Mouse (Mus musculus) limb, embryonic 13.5 days (tissue): ENCODE measurements around the gene Taok3. TPM values are rescaled to one million over a fixed set of nuclear protein-coding genes. Genes with fewer than 3 reads are reported as not detected.

Experiments
- ATAC-seq: fragments of 200-750 bp; cut with Nextera tagmentation; 2 replicates; pipeline ENCODE4 v1.8.0; 2017; ENCODE audit warnings: low read depth, moderate number of reproducible peaks, moderate TSS enrichment; ENCODE audit not compliant: low FRiP score
- H3K27ac ChIP-seq: fragments of 300-500 bp; sonication (generic); 2 replicates; pipeline ENCODE4 v1.5.1; 2015; ENCODE audit warnings: inconsistent platforms, mild to moderate bottlenecking, moderate library complexity
- H3K27me3 ChIP-seq: fragments of 300-500 bp; sonication (generic); 2 replicates; pipeline ENCODE4 v1.6.1; 2015; ENCODE audit warnings: mild to moderate bottlenecking, inconsistent platforms
- H3K36me3 ChIP-seq: fragments of 300-500 bp; sonication (generic); 2 replicates; pipeline ENCODE4 v1.6.1; 2015; ENCODE audit warnings: inconsistent platforms, mild to moderate bottlenecking, moderate library complexity
- H3K4me1 ChIP-seq: fragments of 300-500 bp; sonication (generic); 2 replicates; pipeline ENCODE4 v1.6.1; 2015; ENCODE audit warnings: inconsistent platforms
- H3K4me2 ChIP-seq: fragments of 300-500 bp; sonication (generic); replicated peaks from 2 replicates; pipeline ENCODE4 v1.6.1; 2015; ENCODE audit warnings: inconsistent platforms, mild to moderate bottlenecking, moderate library complexity
- H3K4me3 ChIP-seq: fragments of 300-500 bp; sonication (generic); 2 replicates; pipeline ENCODE4 v1.5.1; 2015; ENCODE audit warnings: moderate library complexity, mild to moderate bottlenecking, inconsistent platforms
- H3K9ac ChIP-seq: fragments of 300-500 bp; sonication (generic); 2 replicates; pipeline ENCODE4 v1.6.1; 2015; ENCODE audit warnings: mild to moderate bottlenecking, inconsistent platforms
- H3K9me3 ChIP-seq: fragments of 300-500 bp; sonication (generic); 2 replicates; pipeline ENCODE4 v1.6.1; 2016; ENCODE audit warnings: inconsistent platforms
- WGBS: fragments of 180-500 bp; shearing (Covaris S2); methylation state at CpG from one replicate; pipeline ENCODE4 v1.1.7; 2015; 5-methylcytosine and 5-hydroxymethylcytosine counted together
- polyA plus RNA-seq: library from polyadenylated mRNA; unstranded; fragments of >200 nt; fragmentation: Nextera tagmentation; extraction: Ambion mirVana; gene quantifications from 2 replicates; pipeline ENCODE4 v1.2.1, GENCODE M21; 2015

Taok3 gene
- polyA plus RNA-seq, 1 experiment from 2014 or later, result 11.9 TPM

DNA sequence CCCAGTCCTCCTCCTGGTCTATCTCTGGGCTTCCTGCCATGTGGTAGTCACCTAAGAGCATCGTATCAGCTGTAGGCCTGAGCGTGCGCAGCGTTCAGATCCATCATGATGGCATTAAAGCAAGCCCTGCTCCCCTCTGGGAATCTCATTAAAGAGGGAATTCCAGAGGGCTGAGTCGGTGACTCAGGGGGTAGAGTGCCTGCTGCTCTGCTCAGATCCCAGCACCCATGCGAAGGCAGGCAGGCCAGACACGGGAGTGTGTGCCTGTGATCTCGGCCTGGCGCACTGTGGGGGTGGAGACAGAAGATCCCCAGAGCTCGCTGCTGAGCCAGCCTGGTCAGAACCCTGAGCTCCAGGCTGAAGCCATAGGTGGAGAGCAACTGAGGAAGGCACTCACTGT lies 128.4 kb downstream of the Taok3 start:
- Histone ChIP-seq H3K36me3 (peaks cover 11% of the 10 kb centered on the region), H3K27ac (no peak overlapping the region), H3K4me2 (no peak overlapping the region), H3K9ac (no peak overlapping the region), H3K9me3 (no peaks in the 10 kb centered on the region), H3K27me3 (peaks cover 2% of the 10 kb centered on the region), H3K4me1 (peaks cover 11% of the 10 kb centered on the region; the same call in 1 of the 2 replicates), H3K4me3 (no peak overlapping the region)
- WGBS, result 19% methylated on average over 10 of the region's 10 CpGs
- no peak for ATAC-seq

DNA sequence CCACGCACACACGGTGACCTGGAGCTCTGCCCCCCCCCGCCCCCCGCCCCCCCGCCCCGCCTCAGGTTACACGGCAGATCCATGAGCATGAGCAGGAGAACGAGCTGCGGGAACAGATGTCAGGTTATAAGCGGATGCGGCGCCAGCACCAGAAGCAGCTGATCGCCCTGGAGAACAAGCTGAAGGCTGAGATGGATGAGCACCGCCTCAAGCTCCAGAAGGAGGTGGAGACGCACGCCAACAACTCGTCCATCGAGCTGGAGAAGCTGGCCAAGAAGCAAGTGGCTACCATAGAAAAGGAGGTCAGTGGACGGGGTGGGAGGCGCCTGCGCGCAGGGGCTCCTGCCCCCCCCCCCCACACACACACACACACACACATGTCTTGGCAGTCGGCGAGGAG lies 130.9 kb downstream of the Taok3 start:
- no peak overlapping the region for H3K4me3 ChIP-seq
- no peak for ATAC-seq
- peaks cover 13% of the 10 kb centered on the region for H3K36me3 ChIP-seq
- H3K4me2 ChIP-seq, result no peak overlapping the region
- peaks cover 11% of the 10 kb centered on the region; the same call in 1 of the 2 replicates for H3K4me1 ChIP-seq
- no peaks in the 10 kb centered on the region for H3K27me3 ChIP-seq
- no peaks in the 10 kb centered on the region for H3K9me3 ChIP-seq
- no peak overlapping the region for H3K9ac ChIP-seq
- no peak overlapping the region for H3K27ac ChIP-seq
- 52% methylated on average over 24 of the region's 24 CpGs for WGBS

DNA sequence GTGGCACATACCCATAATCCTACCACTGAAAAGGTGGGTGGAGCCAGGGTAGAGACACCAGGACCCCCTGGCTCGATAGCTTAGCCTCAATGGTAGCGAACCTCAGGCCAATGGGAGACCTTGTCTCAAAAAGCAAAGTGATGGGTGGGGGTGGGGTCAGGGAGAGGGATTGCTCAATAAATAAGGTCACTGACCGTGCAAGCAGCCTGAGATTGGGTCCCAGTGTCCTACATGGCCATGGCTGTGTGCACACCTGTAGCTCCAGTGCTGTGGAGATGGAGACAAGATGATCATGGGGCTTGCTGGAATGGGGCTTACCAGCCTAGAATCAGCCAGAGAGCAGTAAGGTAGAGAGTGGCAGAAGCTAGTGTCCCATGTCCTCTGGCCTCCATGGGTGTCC lies 131.8 kb downstream of the Taok3 start:
- no peak overlapping the region for H3K9ac ChIP-seq
- H3K9me3 ChIP-seq, result no peaks in the 10 kb centered on the region
- no peak overlapping the region for H3K4me3 ChIP-seq
- H3K4me1 ChIP-seq, result peaks cover 11% of the 10 kb centered on the region; the same call in 1 of the 2 replicates
- H3K27me3 ChIP-seq, result no peaks in the 10 kb centered on the region
- peaks cover 22% of the 10 kb centered on the region for H3K36me3 ChIP-seq
- no peak overlapping the region for H3K4me2 ChIP-seq
- H3K27ac ChIP-seq, result no peak overlapping the region
- no peak; the same call in 1 of the 2 replicates for ATAC-seq
- WGBS, result 84% methylated on average over 3 of the region's 3 CpGs

DNA sequence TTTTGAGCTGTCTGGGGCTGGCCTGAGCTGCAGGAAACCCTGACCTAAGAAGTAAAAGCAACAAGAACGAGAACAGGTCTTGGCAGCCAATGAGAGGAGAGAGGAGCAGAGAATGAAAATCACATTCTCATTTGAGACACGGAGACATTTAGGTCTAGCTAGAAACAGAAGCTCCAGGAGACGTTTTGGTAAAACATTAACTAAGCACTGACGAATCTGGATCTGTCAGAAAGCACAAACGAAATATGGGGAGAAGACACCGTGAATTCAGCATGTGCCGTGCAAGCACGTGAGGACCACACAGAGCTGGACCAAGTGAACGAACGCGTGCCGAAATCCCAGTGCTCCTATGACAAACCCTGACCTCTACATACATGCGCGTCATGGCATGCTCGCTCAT lies 138.3 kb downstream of the Taok3 start:
- H3K9ac ChIP-seq, result no peak overlapping the region
- no peak overlapping the region for H3K27ac ChIP-seq
- H3K4me1 ChIP-seq, result no peaks in the 10 kb centered on the region
- H3K9me3 ChIP-seq, result no peaks in the 10 kb centered on the region
- no peak overlapping the region for H3K4me2 ChIP-seq
- H3K36me3 ChIP-seq, result peaks cover 24% of the 10 kb centered on the region
- no peaks in the 10 kb centered on the region for H3K27me3 ChIP-seq
- H3K4me3 ChIP-seq, result no peak overlapping the region
- WGBS, result 90% methylated on average over 15 of the region's 15 CpGs
- no peak for ATAC-seq

DNA sequence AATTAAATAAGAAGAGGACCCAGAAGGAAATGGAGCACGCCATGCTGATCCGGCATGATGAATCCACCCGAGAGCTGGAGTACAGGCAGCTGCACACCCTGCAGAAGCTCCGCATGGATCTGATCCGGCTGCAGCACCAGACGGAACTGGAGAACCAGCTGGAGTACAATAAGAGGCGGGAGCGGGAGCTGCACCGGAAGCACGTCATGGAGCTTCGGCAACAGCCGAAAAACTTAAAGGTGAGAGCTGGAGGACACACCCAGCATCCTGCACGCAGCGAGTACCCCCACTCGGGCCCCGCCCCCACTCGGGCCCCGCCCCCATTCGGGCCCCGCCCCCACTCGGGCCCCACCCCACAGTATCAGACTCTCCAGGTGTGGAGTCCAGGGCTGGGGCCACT lies 143.6 kb downstream of the Taok3 start:
- Histone ChIP-seq H3K36me3 (peaks cover 14% of the 10 kb centered on the region), H3K4me1 (no peaks in the 10 kb centered on the region), H3K9ac (no peak overlapping the region), H3K27ac (no peak overlapping the region), H3K4me3 (no peak overlapping the region), H3K4me2 (no peak overlapping the region), H3K27me3 (no peaks in the 10 kb centered on the region), H3K9me3 (0 out of 2 replicates have a peak, but pooled peaks cover 6% of the 10 kb centered on the region)
- WGBS, result 80% methylated on average over 21 of the region's 21 CpGs
- ATAC-seq, result no peak

DNA sequence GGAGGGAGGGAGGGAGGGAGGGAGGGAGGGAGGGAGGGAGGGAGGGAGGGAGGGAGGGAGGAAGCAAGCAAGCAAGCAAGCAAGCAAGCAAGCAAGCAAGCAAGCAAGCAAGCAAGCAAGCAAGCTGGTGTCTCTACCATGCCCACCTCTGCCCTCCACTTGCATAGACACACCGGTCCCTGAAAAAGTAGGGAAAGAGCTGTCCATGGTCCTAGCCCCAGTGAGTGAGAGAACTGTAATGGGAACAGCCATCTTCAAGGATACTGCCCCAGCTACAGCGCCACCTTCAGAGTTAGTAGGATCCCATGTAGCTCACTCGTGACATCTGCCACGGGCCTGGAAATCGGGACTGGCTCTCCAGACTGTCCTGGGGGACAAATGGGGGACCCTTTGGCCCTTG lies 144.8 kb downstream of the Taok3 start:
- ATAC-seq, result no peak
- Histone ChIP-seq H3K4me3 (no peak overlapping the region), H3K4me2 (no peak overlapping the region), H3K27ac (no peak overlapping the region), H3K36me3 (peaks cover 8% of the 10 kb centered on the region), H3K27me3 (no peaks in the 10 kb centered on the region), H3K9me3 (0 out of 2 replicates have a peak, but pooled peaks cover 6% of the 10 kb centered on the region), H3K4me1 (no peaks in the 10 kb centered on the region), H3K9ac (no peak overlapping the region)
- 41% methylated on average over 5 of the region's 5 CpGs for WGBS

DNA sequence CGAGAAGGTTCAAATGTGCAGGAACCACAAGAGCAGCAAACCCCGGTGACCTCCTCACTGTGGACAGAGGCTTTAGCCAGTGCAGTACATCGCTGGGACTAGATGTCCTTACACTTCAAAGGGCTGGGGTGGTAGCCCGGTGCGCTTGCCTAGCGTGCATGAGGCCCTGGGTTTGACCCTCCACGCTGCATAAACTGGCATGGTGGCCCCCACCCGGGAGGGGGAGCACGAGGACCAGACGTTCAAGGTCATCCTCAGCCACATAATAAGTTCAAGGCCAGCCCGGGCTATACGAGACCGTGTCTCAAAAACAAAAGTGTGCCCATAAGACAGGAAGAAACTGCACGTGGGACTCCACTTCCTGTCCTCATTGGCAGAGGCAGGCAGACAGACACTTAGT lies 148.0 kb downstream of the Taok3 start:
- ATAC-seq, result no peak
- no peak overlapping the region for H3K27ac ChIP-seq

DNA sequence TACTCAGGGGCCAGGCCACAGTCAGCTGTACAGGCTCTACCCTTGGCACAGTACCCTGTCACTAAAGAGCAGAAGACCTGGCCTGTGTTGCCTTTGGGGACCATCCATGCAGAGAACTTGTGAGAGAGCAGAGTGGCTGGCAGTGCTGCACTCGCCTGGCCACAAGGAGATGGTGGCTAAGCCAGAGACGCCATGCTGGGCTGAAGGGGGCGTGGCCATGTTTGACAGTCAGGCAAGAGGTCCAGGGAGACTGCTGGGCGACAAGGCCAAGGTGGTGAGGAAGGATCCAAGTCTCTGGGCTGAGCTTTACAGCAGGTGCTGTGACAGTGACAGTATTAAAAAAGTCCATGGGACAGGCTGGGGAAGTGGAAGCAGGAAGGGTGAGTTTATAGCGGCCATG lies 148.8 kb downstream of the Taok3 start:
- Histone ChIP-seq H3K4me1 (no peaks in the 10 kb centered on the region), H3K27me3 (no peaks in the 10 kb centered on the region), H3K4me3 (no peak overlapping the region), H3K36me3 (peaks cover 3% of the 10 kb centered on the region), H3K9ac (no peak overlapping the region), H3K27ac (no peak overlapping the region), H3K4me2 (no peak overlapping the region), H3K9me3 (0 out of 2 replicates have a peak, but pooled peaks cover 3% of the 10 kb centered on the region)
- 44% methylated on average over 5 of the region's 5 CpGs for WGBS
- no peak for ATAC-seq

More for the DNA sequence above, 148.0 kb downstream of the Taok3 start:
- Histone ChIP-seq H3K9me3 (0 out of 2 replicates have a peak, but pooled peaks cover 6% of the 10 kb centered on the region), H3K4me1 (no peaks in the 10 kb centered on the region), H3K36me3 (peaks cover 8% of the 10 kb centered on the region), H3K4me2 (no peak overlapping the region), H3K4me3 (no peak overlapping the region), H3K27me3 (no peaks in the 10 kb centered on the region), H3K9ac (no peak overlapping the region)
- WGBS, result 74% methylated on average over 14 of the region's 14 CpGs

DNA sequence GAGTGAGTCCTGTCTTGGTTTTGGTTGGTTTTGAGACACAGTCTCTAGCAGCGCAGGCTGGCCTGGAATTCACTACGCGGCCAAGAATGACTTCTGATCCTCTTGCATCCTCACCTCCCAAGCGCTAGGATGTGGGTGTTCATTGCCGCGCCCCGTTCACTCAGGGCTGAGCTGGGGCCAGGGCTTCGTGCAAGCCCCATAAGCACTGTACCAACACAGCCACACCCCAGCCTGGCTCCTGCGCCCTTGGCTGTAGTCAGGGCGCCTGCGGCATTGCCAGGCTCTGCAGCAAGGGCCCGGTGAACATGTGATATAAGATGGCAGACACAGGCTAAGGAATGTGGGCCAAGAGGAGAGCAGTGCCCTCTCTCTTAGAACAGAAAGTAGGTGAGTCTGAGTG lies 149.5 kb downstream of the Taok3 start:
- no peak for ATAC-seq
- H3K36me3 ChIP-seq, result no peaks in the 10 kb centered on the region
- H3K27ac ChIP-seq, result no peak overlapping the region
- WGBS, result 95% methylated on average over 12 of the region's 12 CpGs
- H3K27me3 ChIP-seq, result no peaks in the 10 kb centered on the region
- no peaks in the 10 kb centered on the region for H3K4me1 ChIP-seq
- no peak overlapping the region for H3K9ac ChIP-seq
- H3K4me3 ChIP-seq, result no peak overlapping the region
- H3K9me3 ChIP-seq, result no peaks in the 10 kb centered on the region
- no peak overlapping the region for H3K4me2 ChIP-seq

DNA sequence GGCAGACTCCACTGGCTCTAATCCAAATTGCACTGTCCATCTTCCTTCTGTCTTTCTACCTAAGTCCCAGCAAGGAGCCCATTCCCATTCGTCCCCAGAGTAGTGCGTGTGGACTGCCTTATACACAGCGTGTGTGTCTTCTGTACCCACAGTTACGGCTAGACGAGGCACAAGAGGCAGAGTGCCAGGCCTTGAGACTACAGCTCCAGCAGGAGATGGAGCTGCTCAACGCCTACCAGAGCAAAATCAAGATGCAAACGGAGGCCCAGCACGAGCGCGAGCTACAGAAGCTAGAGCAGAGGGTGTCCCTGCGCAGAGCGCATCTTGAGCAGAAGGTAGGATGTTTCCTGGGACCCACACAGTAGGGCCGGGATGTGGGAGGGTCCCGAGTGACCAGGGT lies 152.0 kb downstream of the Taok3 start:
- no peaks in the 10 kb centered on the region for H3K36me3 ChIP-seq
- no peaks in the 10 kb centered on the region for H3K27me3 ChIP-seq
- H3K9me3 ChIP-seq, result no peaks in the 10 kb centered on the region
- H3K9ac ChIP-seq, result no peak overlapping the region
- WGBS, result 90% methylated on average over 14 of the region's 14 CpGs
- no peak overlapping the region for H3K4me2 ChIP-seq
- H3K4me3 ChIP-seq, result no peak overlapping the region
- H3K4me1 ChIP-seq, result no peaks in the 10 kb centered on the region
- no peak overlapping the region for H3K27ac ChIP-seq
- no peak for ATAC-seq

DNA sequence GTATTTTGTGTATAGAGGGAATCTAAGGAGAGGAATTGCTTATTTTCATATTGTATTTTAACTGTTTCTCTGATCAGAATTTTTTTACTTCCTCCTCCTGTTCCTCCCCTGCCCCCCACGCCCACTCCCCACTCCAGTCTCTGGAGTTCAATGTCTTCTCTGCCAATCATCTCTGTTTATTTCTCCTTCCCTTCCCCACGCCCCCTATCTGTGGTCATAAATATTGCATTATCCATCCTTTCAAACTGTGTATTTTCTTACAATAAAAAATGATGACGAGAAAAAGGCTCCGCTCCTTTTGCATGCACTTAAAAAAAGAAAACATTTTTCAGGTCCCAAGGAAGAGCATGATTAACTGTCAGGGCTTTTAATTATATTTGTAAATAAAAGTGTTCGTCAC lies 154.9 kb downstream of the Taok3 start:
- peaks cover 9% of the 10 kb centered on the region for H3K36me3 ChIP-seq
- H3K27ac ChIP-seq, result no peak overlapping the region
- no peaks in the 10 kb centered on the region for H3K27me3 ChIP-seq
- no peak overlapping the region for H3K9ac ChIP-seq
- H3K4me1 ChIP-seq, result no peaks in the 10 kb centered on the region
- no peak overlapping the region for H3K4me2 ChIP-seq
- no peak for ATAC-seq
- H3K4me3 ChIP-seq, result no peak overlapping the region
- 69% methylated on average over 5 of the region's 5 CpGs for WGBS
- H3K9me3 ChIP-seq, result no peaks in the 10 kb centered on the region

DNA sequence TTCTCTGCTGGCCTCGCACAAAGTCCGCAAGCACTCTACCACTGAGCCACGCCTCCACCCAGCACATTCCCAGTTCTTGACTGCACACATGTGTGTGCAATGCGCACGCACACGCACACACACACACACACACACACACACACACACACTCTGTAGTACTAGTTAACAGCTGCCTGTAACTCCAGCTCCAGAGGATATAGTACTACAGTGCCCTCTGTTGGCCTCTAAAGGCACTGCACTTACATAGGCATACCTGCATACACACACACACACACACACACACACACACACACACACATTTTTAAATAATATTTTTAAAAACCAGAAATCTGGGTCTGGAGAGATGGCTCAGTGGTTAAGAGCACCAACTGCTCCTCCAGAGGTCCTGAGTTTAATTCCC lies 157.9 kb downstream of the Taok3 start:
- Histone ChIP-seq H3K9me3 (no peaks in the 10 kb centered on the region), H3K4me2 (no peak overlapping the region), H3K27me3 (no peaks in the 10 kb centered on the region), H3K4me3 (no peak overlapping the region), H3K27ac (no peak overlapping the region), H3K36me3 (peaks cover 35% of the 10 kb centered on the region), H3K9ac (no peak overlapping the region), H3K4me1 (no peaks in the 10 kb centered on the region)
- ATAC-seq, result no peak
- WGBS, result 85% methylated on average over 6 of the region's 6 CpGs

DNA sequence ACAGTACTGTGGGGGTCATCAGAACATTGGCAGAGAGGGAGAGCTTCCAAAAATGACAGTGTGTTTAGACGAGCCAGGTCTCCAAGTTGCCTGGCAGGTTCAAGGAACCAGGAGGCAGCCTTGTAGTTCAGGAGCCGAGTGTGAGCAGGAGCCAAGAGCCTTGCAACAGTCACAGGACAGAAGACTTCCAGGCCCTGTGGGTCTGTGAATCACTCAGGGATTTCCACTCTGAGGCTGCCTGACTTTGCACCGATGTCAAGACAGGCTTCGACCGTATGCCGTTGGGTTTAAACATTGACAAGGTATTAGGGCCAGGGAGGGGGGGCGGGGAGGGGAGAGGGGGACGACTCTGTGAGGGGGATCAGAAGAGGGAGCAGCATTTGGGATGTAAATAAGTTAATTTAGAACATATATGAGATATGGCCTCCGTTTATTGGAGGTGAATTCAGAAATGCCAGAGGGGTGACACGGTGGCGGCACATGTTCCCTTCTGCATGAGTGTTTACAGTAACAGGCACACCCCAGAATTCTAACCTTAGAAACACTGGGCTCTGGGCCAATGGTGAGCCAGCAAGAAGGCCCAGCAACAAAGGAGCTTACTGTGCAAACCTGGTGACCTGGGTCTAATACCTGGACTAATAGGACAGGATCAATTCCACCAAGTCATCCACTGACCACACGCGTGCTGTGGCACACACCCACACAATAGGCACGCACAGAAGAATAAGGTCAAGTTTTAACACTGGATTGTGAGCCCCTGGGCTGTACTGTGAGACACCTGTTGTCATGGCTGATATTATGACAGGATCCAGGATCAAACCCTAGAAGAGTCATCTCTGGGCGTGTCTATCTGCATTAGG lies 159.1 kb downstream of the Taok3 start:
- H3K4me3 ChIP-seq, result no peak overlapping the region
- no peak for ATAC-seq
- H3K4me2 ChIP-seq, result no peak overlapping the region
- H3K27me3 ChIP-seq, result no peaks in the 10 kb centered on the region
- no peak overlapping the region for H3K9ac ChIP-seq
- no peaks in the 10 kb centered on the region for H3K9me3 ChIP-seq
- no peaks in the 10 kb centered on the region for H3K4me1 ChIP-seq
- no peak overlapping the region for H3K27ac ChIP-seq
- peaks cover 44% of the 10 kb centered on the region for H3K36me3 ChIP-seq
- WGBS, result 88% methylated on average over 15 of the region's 15 CpGs
